Mouse (Mus musculus): ENCODE results near the gene Hpn. TPM values are rescaled to one million over a fixed set of nuclear protein-coding genes. Genes with fewer than 3 reads are reported as not detected.

The Hpn gene
- polyA plus RNA-seq, 2 experiments = 2.5 to 5.5 TPM

GRCm38 (mm10) chr7:31049846-31050281 lies 65.2 kb downstream of the Hpn start:
- TF ChIP-seq POLR2A (IDR thresholded peaks at IDR 0.05; ENCODE audit: borderline replicate concordance, extremely low read depth, insufficient read depth, insufficient read length) = no peak
- Histone ChIP-seq H3K9ac (ENCODE audit: low read depth, low read length, severe bottlenecking) (no peak overlapping the region), H3K27me3 (ENCODE audit: control insufficient read depth, insufficient read depth, low read length) (peaks cover 55% of the 10 kb centered on the region), H3K9me3 (ENCODE audit: control insufficient read depth, low read length) (no peaks in the 10 kb centered on the region), H3K4me2 (replicated peaks; ENCODE audit: low read depth, low read length, severe bottlenecking) (peak overlapping the region; percentile 44), H3K27ac (replicated peaks; ENCODE audit: low read depth, low read length) (no peak overlapping the region), H3K4me3 (replicated peaks; ENCODE audit: low read length) (peak overlapping the region; percentile 19), H3K36me3 (ENCODE audit: control insufficient read depth, insufficient read depth, low read length) (no peaks in the 10 kb centered on the region), H3K4me1 (ENCODE audit: control insufficient read depth, insufficient read depth, low read length) (peaks cover 50% of the 10 kb centered on the region)
- ATAC-seq (ENCODE audit: low FRiP score, low read depth) (no peak), DNase-seq (ENCODE audit: low spot score) (no peak)
- WGBS = 1% methylated on average over 12 of the region's 15 CpGs

DNA sequence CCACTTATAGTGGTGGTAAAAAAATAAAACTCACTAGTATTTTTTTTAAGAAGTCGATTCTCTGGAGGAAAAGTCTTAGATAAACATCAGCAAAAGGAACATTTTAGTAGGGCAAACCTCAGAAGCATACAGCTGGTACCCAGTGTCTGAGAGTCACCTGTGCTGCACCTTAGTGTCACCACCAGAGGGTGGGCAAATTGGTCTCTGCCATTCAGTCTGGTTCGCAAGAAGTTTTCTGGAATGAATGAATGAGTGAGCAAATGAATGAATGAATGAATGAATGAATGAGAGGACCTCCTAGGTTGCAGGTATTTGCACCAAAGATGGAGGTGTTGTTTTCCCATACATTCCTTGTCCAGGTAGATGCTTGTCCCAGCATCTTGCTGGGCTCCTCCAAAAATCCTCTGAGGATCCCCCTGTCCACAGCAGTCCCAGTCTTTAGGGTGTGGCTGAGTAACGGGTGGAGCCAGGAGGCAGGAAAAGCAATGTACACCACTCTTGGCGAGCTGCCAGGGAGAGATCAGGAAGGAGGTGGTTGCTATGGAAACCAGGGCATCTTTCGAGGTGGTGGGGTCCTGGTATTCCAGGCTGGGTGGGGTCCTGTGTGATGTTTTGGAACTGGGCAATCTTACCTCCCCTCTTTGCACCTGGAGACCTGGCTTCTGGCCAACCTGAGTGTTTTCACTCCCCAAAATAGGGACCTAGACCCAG lies 65.8 kb downstream of the Hpn start:
- Histone ChIP-seq H3K9ac (ENCODE audit: low read depth, low read length, severe bottlenecking) (no peak overlapping the region), H3K36me3 (ENCODE audit: control insufficient read depth, insufficient read depth, low read length) (no peaks in the 10 kb centered on the region), H3K4me1 (ENCODE audit: control insufficient read depth, insufficient read depth, low read length) (peaks cover 44% of the 10 kb centered on the region), H3K4me3 (replicated peaks; ENCODE audit: low read length) (peak overlapping the region; percentile 19), H3K4me2 (replicated peaks; ENCODE audit: low read depth, low read length, severe bottlenecking) (peak overlapping the region; percentile 44), H3K27me3 (ENCODE audit: control insufficient read depth, insufficient read depth, low read length) (peaks cover 60% of the 10 kb centered on the region), H3K27ac (replicated peaks; ENCODE audit: low read depth, low read length) (no peak overlapping the region), H3K9me3 (ENCODE audit: control insufficient read depth, low read length) (no peaks in the 10 kb centered on the region)
- TF ChIP-seq POLR2A (IDR thresholded peaks at IDR 0.05; ENCODE audit: borderline replicate concordance, extremely low read depth, insufficient read depth, insufficient read length) = no peak
- ATAC-seq (ENCODE audit: low FRiP score, low read depth) = no peak
- WGBS = 21% methylated on average over 5 of the region's 5 CpGs
- peak; percentile 34 for DNase-seq (ENCODE audit: low spot score)

Other genes starting within 250 kb of the Hpn start
- gene Cd22, start 234.9 kb downstream of the Hpn start, polyA plus RNA-seq (2012; rRNA removed) = 0.09 and 0.11 TPM in 2 replicates
- gene Cd22, start 234.9 kb downstream of the Hpn start, polyA plus RNA-seq (2014; fragmentation: Nextera tagmentation; extraction: Ambion mirVana) = 0.10 TPM in 1 of 2 replicates, not detected in the other
- gene Mag, start 200.4 kb downstream of the Hpn start, polyA plus RNA-seq (2012; rRNA removed) = 1.2 and 2.4 TPM in 2 replicates
- 0.35 and 1.2 TPM in 2 replicates for gene Mag, start 200.4 kb downstream of the Hpn start, polyA plus RNA-seq (2014; fragmentation: Nextera tagmentation; extraction: Ambion mirVana)
- gene Hamp2, start 190.6 kb downstream of the Hpn start, polyA plus RNA-seq (2012; rRNA removed) = 0.55 TPM in 1 of 2 replicates, not detected in the other
- gene Hamp2, start 190.6 kb downstream of the Hpn start, polyA plus RNA-seq (2014; fragmentation: Nextera tagmentation; extraction: Ambion mirVana) = not detected in 2 replicates
- 0.23 TPM in 1 of 2 replicates, not detected in the other for gene Hamp, start 171.3 kb downstream of the Hpn start, polyA plus RNA-seq (2012; rRNA removed)
- not detected in 2 replicates for gene Hamp, start 171.3 kb downstream of the Hpn start, polyA plus RNA-seq (2014; fragmentation: Nextera tagmentation; extraction: Ambion mirVana)
- 150 and 169 TPM in 2 replicates for gene Usf2, start 158.5 kb downstream of the Hpn start, polyA plus RNA-seq (2012; rRNA removed)
- 24.0 and 24.5 TPM in 2 replicates for gene Usf2, start 158.5 kb downstream of the Hpn start, polyA plus RNA-seq (2014; fragmentation: Nextera tagmentation; extraction: Ambion mirVana)
- 24.3 and 32.3 TPM in 2 replicates for gene Lsr, start 141.8 kb downstream of the Hpn start, polyA plus RNA-seq (2012; rRNA removed)
- 29.4 and 29.9 TPM in 2 replicates for gene Lsr, start 141.8 kb downstream of the Hpn start, polyA plus RNA-seq (2014; fragmentation: Nextera tagmentation; extraction: Ambion mirVana)
- gene Fam187b, start 141.5 kb downstream of the Hpn start, polyA plus RNA-seq (2012; rRNA removed) = 1.4 TPM in 2 replicates
- gene Fam187b, start 141.5 kb downstream of the Hpn start, polyA plus RNA-seq (2014; fragmentation: Nextera tagmentation; extraction: Ambion mirVana) = 1.1 and 1.4 TPM in 2 replicates
- 17.4 and 20.5 TPM in 2 replicates for gene Fxyd5, start 72.8 kb downstream of the Hpn start, polyA plus RNA-seq (2012; rRNA removed)
- 28.8 and 31.3 TPM in 2 replicates for gene Fxyd5, start 72.8 kb downstream of the Hpn start, polyA plus RNA-seq (2014; fragmentation: Nextera tagmentation; extraction: Ambion mirVana)
- 14.9 and 19.3 TPM in 2 replicates for gene Fxyd7, start 63.8 kb downstream of the Hpn start, polyA plus RNA-seq (2012; rRNA removed)
- gene Fxyd7, start 63.8 kb downstream of the Hpn start, polyA plus RNA-seq (2014; fragmentation: Nextera tagmentation; extraction: Ambion mirVana) = 15.3 and 16.2 TPM in 2 replicates
- gene Fxyd1, start 58.1 kb downstream of the Hpn start, polyA plus RNA-seq (2012; rRNA removed) = 92.6 and 103 TPM in 2 replicates
- gene Fxyd1, start 58.1 kb downstream of the Hpn start, polyA plus RNA-seq (2014; fragmentation: Nextera tagmentation; extraction: Ambion mirVana) = 95.6 and 101 TPM in 2 replicates
- gene Lgi4, start 55.9 kb downstream of the Hpn start, polyA plus RNA-seq (2012; rRNA removed) = 2.0 and 2.8 TPM in 2 replicates
- gene Lgi4, start 55.9 kb downstream of the Hpn start, polyA plus RNA-seq (2014; fragmentation: Nextera tagmentation; extraction: Ambion mirVana) = 0.39 and 1.1 TPM in 2 replicates
- 39.8 and 45.9 TPM in 2 replicates for gene Fxyd3, start 38.6 kb downstream of the Hpn start, polyA plus RNA-seq (2012; rRNA removed)
- 68.9 and 79.5 TPM in 2 replicates for gene Fxyd3, start 38.6 kb downstream of the Hpn start, polyA plus RNA-seq (2014; fragmentation: Nextera tagmentation; extraction: Ambion mirVana)
- 15.0 and 16.4 TPM in 2 replicates for gene Scn1b, start 11.7 kb upstream of the Hpn start, polyA plus RNA-seq (2012; rRNA removed)
- 6.1 and 6.5 TPM in 2 replicates for gene Scn1b, start 11.7 kb upstream of the Hpn start, polyA plus RNA-seq (2014; fragmentation: Nextera tagmentation; extraction: Ambion mirVana)
- 157 and 216 TPM in 2 replicates for gene Gramd1a, start 40.6 kb upstream of the Hpn start, polyA plus RNA-seq (2012; rRNA removed)
- 59.8 and 83.0 TPM in 2 replicates for gene Gramd1a, start 40.6 kb upstream of the Hpn start, polyA plus RNA-seq (2014; fragmentation: Nextera tagmentation; extraction: Ambion mirVana)
- not detected in 2 replicates for gene Scgb2b2, start 175.2 kb upstream of the Hpn start, polyA plus RNA-seq (2012; rRNA removed)
- gene Scgb2b2, start 175.2 kb upstream of the Hpn start, polyA plus RNA-seq (2014; fragmentation: Nextera tagmentation; extraction: Ambion mirVana) = not detected in 2 replicates
- gene Scgb1b2, start 176.5 kb upstream of the Hpn start, polyA plus RNA-seq (2012; rRNA removed) = not detected in 2 replicates
- not detected in 2 replicates for gene Scgb1b2, start 176.5 kb upstream of the Hpn start, polyA plus RNA-seq (2014; fragmentation: Nextera tagmentation; extraction: Ambion mirVana)
- gene Scgb2b3, start 246.8 kb upstream of the Hpn start, polyA plus RNA-seq (2012; rRNA removed) = not detected in 2 replicates
- not detected in 2 replicates for gene Scgb2b3, start 246.8 kb upstream of the Hpn start, polyA plus RNA-seq (2014; fragmentation: Nextera tagmentation; extraction: Ambion mirVana)

Data from limb, embryonic 14.5 days (tissue).